In genomic region chr11:32941331-32942009, GRCm38 (mm10) we compare ENCODE assay signal across 10 mouse cellular contexts.
DNase-seq lines count a peak whose midpoint lies in the region; ATAC-seq lines count a peak whose summit lies in the region.
"Had no signal": no experiment of that assay in that cellular context is flagged by ENCODE, and none has a peak within 500 bp of the region (broad histone marks: within the 10 kb centered on the region; RNA-seq: fewer than 3 reads in every experiment).

No protein-coding gene starts in this region.

- H3K9me3 ChIP-seq in intestine, embryonic 16.5 days (ENCODE audit: control insufficient read depth, low read length): no peaks in the 10 kb centered on the region
- H3K9me3 ChIP-seq: liver, embryonic 15.5 days; stomach, embryonic 15.5 days had no signal

- H3K27ac ChIP-seq in intestine, embryonic 16.5 days (ENCODE audit: low read length): no peak overlapping the region
- H3K27ac ChIP-seq: liver, embryonic 15.5 days; stomach, embryonic 15.5 days had no signal

- H3K27me3 ChIP-seq in intestine, embryonic 16.5 days (replicated peaks; ENCODE audit: control insufficient read depth, insufficient read depth, low read length): no peaks in the 10 kb centered on the region
- H3K27me3 ChIP-seq: liver, embryonic 15.5 days; stomach, embryonic 15.5 days had no signal

- H3K4me1 ChIP-seq in intestine, embryonic 16.5 days (ENCODE audit: control insufficient read depth, insufficient read depth, low read length): no peaks in the 10 kb centered on the region
- H3K4me1 ChIP-seq: liver, embryonic 15.5 days; stomach, embryonic 15.5 days had no signal

- 73% methylated on average over 5 of the region's 5 CpGs for WGBS in intestine, embryonic 16.5 days

- ATAC-seq in cerebellum, adult (ENCODE audit: insufficient number of reproducible peaks, low FRiP score, low TSS enrichment): peak; percentile 41; the same call in 1 of the 2 replicates
- ATAC-seq in intestine, embryonic 16.5 days: no peak

- H3K36me3 ChIP-seq in intestine, embryonic 16.5 days (ENCODE audit: control insufficient read depth, insufficient read depth, low read length): no peaks in the 10 kb centered on the region
- H3K36me3 ChIP-seq: liver, embryonic 15.5 days; stomach, embryonic 15.5 days had no signal

- H3K4me2 ChIP-seq in intestine, embryonic 16.5 days (ENCODE audit: low read depth, low read length): no peak overlapping the region
- H3K4me2 ChIP-seq: liver, embryonic 15.5 days; stomach, embryonic 15.5 days had no signal

- DNase-seq in cerebellum, postnatal 4 days (ENCODE audit: low spot score in 2 of 2): no peak
- peak; percentile 31 to 60 for DNase-seq in right cerebral cortex, adult 2 months (ENCODE audit: low spot score in 2 of 2)
- no peak for DNase-seq in right cerebral cortex, postnatal 4 days
- peak; percentile 76 for DNase-seq in layer of hippocampus, adult 9-11 months
- no peak for DNase-seq in gastrocnemius, postnatal 25 days
- DNase-seq in kidney, postnatal 4 days: no peak

- no peak overlapping the region for H3K9ac ChIP-seq in intestine, embryonic 16.5 days (ENCODE audit: low read depth, low read length)
- H3K9ac ChIP-seq: liver, embryonic 15.5 days; stomach, embryonic 15.5 days had no signal

- no peak overlapping the region for H3K4me3 ChIP-seq in intestine, embryonic 16.5 days (ENCODE audit: low read length)
- H3K4me3 ChIP-seq: liver, embryonic 15.5 days; stomach, embryonic 15.5 days had no signal

Comparison
In these comparisons a context has a peak if more than half of its experiments do, and no peak if none do; other contexts are left out.
1. DNase-seq: peak in right cerebral cortex, adult 2 months (2 of 2) and layer of hippocampus, adult 9-11 months (single experiment); none in cerebellum, postnatal 4 days (0 of 2), right cerebral cortex, postnatal 4 days (single experiment), gastrocnemius, postnatal 25 days (single experiment) and kidney, postnatal 4 days (0 of 2).